8 mouse cellular contexts compared by ENCODE assay signal in the genomic region with DNA sequence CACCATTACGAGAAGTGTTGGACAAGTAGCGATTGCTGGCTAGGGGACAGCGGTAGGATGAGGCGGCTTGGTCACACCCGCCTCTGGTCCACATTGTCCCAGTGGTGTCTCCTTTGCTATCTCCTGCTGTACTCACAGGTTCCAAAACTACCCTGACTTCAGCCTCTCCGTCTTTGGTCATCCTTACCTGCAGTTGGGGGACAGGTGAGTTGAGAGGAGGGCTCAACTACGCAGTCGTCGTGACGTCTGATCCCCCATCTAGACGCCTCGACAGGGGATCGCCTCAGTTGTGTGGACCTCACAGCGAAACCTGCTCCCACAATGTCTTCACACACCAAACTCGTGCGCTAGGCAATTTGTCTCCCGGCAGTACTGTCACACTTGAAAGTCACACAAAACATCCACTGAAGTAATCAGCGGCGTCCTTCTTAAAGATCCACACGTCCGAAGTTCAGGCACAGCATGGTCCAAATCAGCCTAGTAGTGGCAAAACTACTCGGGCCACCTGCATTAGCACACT. TPM values are rescaled to one million over a fixed set of nuclear protein-coding genes. Genes with fewer than 3 reads are reported as not detected.
DNase-seq lines count a peak whose midpoint lies in the region; ATAC-seq lines count a peak whose summit lies in the region.

No protein-coding gene starts in this region.

- no peak for ATAC-seq in kidney, embryonic 15.5 days (replicated peaks; ENCODE audit: low FRiP score)
- ATAC-seq in embryonic facial prominence, embryonic 11.5 days (replicated peaks; ENCODE audit: insufficient number of reproducible peaks, low FRiP score, low TSS enrichment, low read depth): no peak
- no peak for ATAC-seq in hindbrain, embryonic 15.5 days (ENCODE audit: low FRiP score, low read depth)
- no peak for ATAC-seq in midbrain, embryonic 14.5 days (ENCODE audit: low FRiP score, low TSS enrichment)
- ATAC-seq in cerebellum, adult (ENCODE audit: insufficient number of reproducible peaks, low FRiP score, low TSS enrichment): no peak

- 4% methylated on average over 22 of the region's 22 CpGs for WGBS in kidney, embryonic 15.5 days
- 5% methylated on average over 22 of the region's 22 CpGs for WGBS in embryonic facial prominence, embryonic 11.5 days
- 5% methylated on average over 22 of the region's 22 CpGs for WGBS in hindbrain, embryonic 15.5 days
- 4% methylated on average over 22 of the region's 22 CpGs for WGBS in midbrain, embryonic 14.5 days

- H3K4me2 ChIP-seq in kidney, embryonic 15.5 days: peak overlapping the region; percentile 85
- peak overlapping the region; percentile 67 for H3K4me2 ChIP-seq in embryonic facial prominence, embryonic 11.5 days (ENCODE audit: low read depth, low read length)
- H3K4me2 ChIP-seq in hindbrain, embryonic 15.5 days: peak overlapping the region; percentile 78
- H3K4me2 ChIP-seq in midbrain, embryonic 14.5 days (ENCODE audit: low read length): peak overlapping the region; percentile 51

- peaks cover 23% of the 10 kb centered on the region for H3K4me1 ChIP-seq in kidney, embryonic 15.5 days
- H3K4me1 ChIP-seq in embryonic facial prominence, embryonic 11.5 days (ENCODE audit: control insufficient read depth, insufficient read depth, low read length): no peaks in the 10 kb centered on the region
- peaks cover 24% of the 10 kb centered on the region for H3K4me1 ChIP-seq in hindbrain, embryonic 15.5 days (replicated peaks)
- peaks cover 10% of the 10 kb centered on the region; the same call in 1 of the 2 replicates for H3K4me1 ChIP-seq in midbrain, embryonic 14.5 days (ENCODE audit: control insufficient read depth, insufficient read depth, low read length)

- H3K27ac ChIP-seq in kidney, embryonic 15.5 days: no peak overlapping the region
- no peak overlapping the region for H3K27ac ChIP-seq in embryonic facial prominence, embryonic 11.5 days (replicated peaks; ENCODE audit: low read depth, low read length)
- H3K27ac ChIP-seq in hindbrain, embryonic 15.5 days (replicated peaks): no peak overlapping the region
- no peak overlapping the region for H3K27ac ChIP-seq in midbrain, embryonic 14.5 days (replicated peaks; ENCODE audit: low read depth, low read length)

- no peaks in the 10 kb centered on the region for H3K36me3 ChIP-seq in kidney, embryonic 15.5 days
- no peaks in the 10 kb centered on the region for H3K36me3 ChIP-seq in embryonic facial prominence, embryonic 11.5 days (replicated peaks; ENCODE audit: control insufficient read depth, insufficient read depth, low read depth, low read length)
- H3K36me3 ChIP-seq in hindbrain, embryonic 15.5 days: no peaks in the 10 kb centered on the region
- no peaks in the 10 kb centered on the region for H3K36me3 ChIP-seq in midbrain, embryonic 14.5 days (ENCODE audit: control insufficient read depth, insufficient read depth, low read length)

- no peak for DNase-seq in kidney, postnatal 10 days
- no peak for DNase-seq in embryonic facial prominence, embryonic 11.5 days (ENCODE audit: low spot score)
- DNase-seq in midbrain, embryonic 14.5 days: no peak
- DNase-seq in adrenal gland, postnatal 36 days: no peak
- DNase-seq in right cerebral cortex, adult 2 months (ENCODE audit: low spot score in 2 of 2): no peak

- no peaks in the 10 kb centered on the region for H3K9me3 ChIP-seq in kidney, embryonic 15.5 days (replicated peaks)
- H3K9me3 ChIP-seq in embryonic facial prominence, embryonic 11.5 days (replicated peaks; ENCODE audit: control insufficient read depth, low read length): no peaks in the 10 kb centered on the region
- H3K9me3 ChIP-seq in hindbrain, embryonic 15.5 days: no peaks in the 10 kb centered on the region
- no peaks in the 10 kb centered on the region for H3K9me3 ChIP-seq in midbrain, embryonic 14.5 days (ENCODE audit: control insufficient read depth, low read length)

- peak overlapping the region; percentile 34 for H3K9ac ChIP-seq in kidney, embryonic 15.5 days
- peak overlapping the region; percentile 25; the same call in 1 of the 2 replicates for H3K9ac ChIP-seq in embryonic facial prominence, embryonic 11.5 days (replicated peaks; ENCODE audit: low read length)
- H3K9ac ChIP-seq in hindbrain, embryonic 15.5 days: 0 out of 2 replicates have a peak overlapping the region, but pooled peaks have one; percentile 27
- H3K9ac ChIP-seq in midbrain, embryonic 14.5 days (replicated peaks; ENCODE audit: low read length): no peak overlapping the region

- H3K4me3 ChIP-seq in kidney, embryonic 15.5 days (replicated peaks): peak overlapping the region; percentile 52
- H3K4me3 ChIP-seq in embryonic facial prominence, embryonic 11.5 days (ENCODE audit: low read depth, low read length): peak overlapping the region; percentile 33
- peak overlapping the region; percentile 41 for H3K4me3 ChIP-seq in hindbrain, embryonic 15.5 days
- peak overlapping the region; percentile 23 for H3K4me3 ChIP-seq in midbrain, embryonic 14.5 days (replicated peaks; ENCODE audit: low read depth, low read length)

- H3K27me3 ChIP-seq in kidney, embryonic 15.5 days: peaks cover 6% of the 10 kb centered on the region
- H3K27me3 ChIP-seq in embryonic facial prominence, embryonic 11.5 days (ENCODE audit: control insufficient read depth, insufficient read depth, low read length): peaks cover 8% of the 10 kb centered on the region
- H3K27me3 ChIP-seq in hindbrain, embryonic 15.5 days: peaks cover 19% of the 10 kb centered on the region
- H3K27me3 ChIP-seq in midbrain, embryonic 14.5 days (ENCODE audit: control insufficient read depth, insufficient read depth, low read length): peaks cover 18% of the 10 kb centered on the region

RNA-seq across cellular contexts. Expression of a gene that starts 1.6 kb away (rescaled TPM):
- polyA plus RNA-seq in kidney, embryonic 15.5 days (2015; fragmentation: Nextera tagmentation; extraction: Ambion mirVana): 3.7 and 4.0 TPM in 2 replicates
- polyA plus RNA-seq in embryonic facial prominence, embryonic 11.5 days (2014; fragmentation: Nextera tagmentation; extraction: Ambion mirVana): 0.27 and 0.33 TPM in 2 replicates
- polyA plus RNA-seq in hindbrain, embryonic 15.5 days (2015; fragmentation: Nextera tagmentation; extraction: Ambion mirVana): 3.1 and 3.7 TPM in 2 replicates
- 0.75 and 1.6 TPM in 2 replicates for polyA plus RNA-seq in midbrain, embryonic 14.5 days (2014; fragmentation: Nextera tagmentation; extraction: Ambion mirVana)
- 1 to 10 TPM; 6.4 to 8.6 TPM for total RNA-seq in adrenal gland, postnatal 36 days (2021)

RNA-seq across cellular contexts. Expression of a gene that starts 2.1 kb away (rescaled TPM):
- 1.6 and 2.9 TPM in 2 replicates for polyA plus RNA-seq in kidney, embryonic 15.5 days (2015; fragmentation: Nextera tagmentation; extraction: Ambion mirVana)
- 7.7 and 14.0 TPM in 2 replicates for polyA plus RNA-seq in embryonic facial prominence, embryonic 11.5 days (2014; fragmentation: Nextera tagmentation; extraction: Ambion mirVana)
- polyA plus RNA-seq in hindbrain, embryonic 15.5 days (2015; fragmentation: Nextera tagmentation; extraction: Ambion mirVana): 3.8 and 4.7 TPM in 2 replicates
- 3.2 and 4.5 TPM in 2 replicates for polyA plus RNA-seq in midbrain, embryonic 14.5 days (2014; fragmentation: Nextera tagmentation; extraction: Ambion mirVana)
- 1 to 10 TPM; 1.4 to 3.2 TPM for total RNA-seq in adrenal gland, postnatal 36 days (2021)

RNA-seq across cellular contexts. Expression of a gene that starts 7.2 kb away (rescaled TPM):
- 6.6 and 7.0 TPM in 2 replicates for polyA plus RNA-seq in kidney, embryonic 15.5 days (2015; fragmentation: Nextera tagmentation; extraction: Ambion mirVana)
- polyA plus RNA-seq in embryonic facial prominence, embryonic 11.5 days (2014; fragmentation: Nextera tagmentation; extraction: Ambion mirVana): 3.2 and 3.8 TPM in 2 replicates
- 6.8 and 7.4 TPM in 2 replicates for polyA plus RNA-seq in hindbrain, embryonic 15.5 days (2015; fragmentation: Nextera tagmentation; extraction: Ambion mirVana)
- 6.3 and 8.4 TPM in 2 replicates for polyA plus RNA-seq in midbrain, embryonic 14.5 days (2014; fragmentation: Nextera tagmentation; extraction: Ambion mirVana)
- 10 to 100 TPM; 32.9 to 45.2 TPM for total RNA-seq in adrenal gland, postnatal 36 days (2021)

RNA-seq across cellular contexts. Expression of a gene that starts 24.2 kb away (rescaled TPM):
- polyA plus RNA-seq in kidney, embryonic 15.5 days (2015; fragmentation: Nextera tagmentation; extraction: Ambion mirVana): 775 and 792 TPM in 2 replicates
- polyA plus RNA-seq in embryonic facial prominence, embryonic 11.5 days (2014; fragmentation: Nextera tagmentation; extraction: Ambion mirVana): 755 and 775 TPM in 2 replicates
- polyA plus RNA-seq in hindbrain, embryonic 15.5 days (2015; fragmentation: Nextera tagmentation; extraction: Ambion mirVana): 361 and 362 TPM in 2 replicates
- polyA plus RNA-seq in midbrain, embryonic 14.5 days (2014; fragmentation: Nextera tagmentation; extraction: Ambion mirVana): 505 and 506 TPM in 2 replicates
- 100 to 1,000 TPM; 711 to 729 TPM for total RNA-seq in adrenal gland, postnatal 36 days (2021)

RNA-seq across cellular contexts. Expression of a gene that starts 47.1 kb away (rescaled TPM):
- 15.2 and 15.5 TPM in 2 replicates for polyA plus RNA-seq in kidney, embryonic 15.5 days (2015; fragmentation: Nextera tagmentation; extraction: Ambion mirVana)
- 2.0 and 2.8 TPM in 2 replicates for polyA plus RNA-seq in embryonic facial prominence, embryonic 11.5 days (2014; fragmentation: Nextera tagmentation; extraction: Ambion mirVana)
- 3.5 and 5.2 TPM in 2 replicates for polyA plus RNA-seq in hindbrain, embryonic 15.5 days (2015; fragmentation: Nextera tagmentation; extraction: Ambion mirVana)
- 1.4 and 5.0 TPM in 2 replicates for polyA plus RNA-seq in midbrain, embryonic 14.5 days (2014; fragmentation: Nextera tagmentation; extraction: Ambion mirVana)
- total RNA-seq in adrenal gland, postnatal 36 days (2021): 10 to 100 TPM; 23.9 to 24.5 TPM
